Mouse (Mus musculus): Measurements from ENCODE around the gene Atp11a. TPM values are rescaled to one million over a fixed set of nuclear protein-coding genes. Genes with fewer than 3 reads are reported as not detected.

Gene Atp11a
- total and polyA plus RNA-seq, 2 experiments from 2014 or later = 10.5 to 77.4 TPM

DNA sequence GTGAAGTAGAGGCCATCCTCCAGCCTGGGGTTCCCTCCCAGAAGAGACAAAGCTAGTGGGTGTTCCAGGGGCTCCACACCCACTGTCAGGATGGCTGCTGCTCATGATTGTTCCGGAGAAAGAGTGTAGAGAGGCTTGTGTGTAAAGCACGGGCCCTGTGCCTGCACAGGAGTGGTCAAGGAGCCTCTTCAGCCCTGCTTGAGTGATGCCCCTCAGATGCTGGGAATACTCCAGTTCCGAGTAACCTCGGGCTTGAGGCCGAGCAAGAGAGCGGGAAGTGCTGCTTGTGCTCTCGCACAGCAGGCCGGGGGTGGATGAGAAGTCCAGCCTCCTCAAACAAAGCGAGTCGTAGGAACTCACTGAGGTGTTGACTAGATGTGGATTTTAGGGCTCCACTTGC lies 46.3 kb downstream of the Atp11a start:
- H3K27ac ChIP-seq (ENCODE audit: low read depth) = no peak overlapping the region
- H3K4me2 ChIP-seq (ENCODE audit: low read depth, low read length) = no peak overlapping the region
- peaks cover 6% of the 10 kb centered on the region; the same call in 1 of the 2 replicates for H3K36me3 ChIP-seq (replicated peaks; ENCODE audit: control insufficient read depth, insufficient read depth, low read length)
- no peaks in the 10 kb centered on the region for H3K27me3 ChIP-seq (ENCODE audit: control insufficient read depth, insufficient read depth, low read length)
- H3K4me1 ChIP-seq (ENCODE audit: control insufficient read depth, insufficient read depth) = peaks cover 35% of the 10 kb centered on the region
- no peak overlapping the region for H3K4me3 ChIP-seq (ENCODE audit: low read depth, low read length)
- TF ChIP-seq EP300 (IDR thresholded peaks at IDR 0.05; ENCODE audit: low read depth) (no peak), CTCF (IDR thresholded peaks at IDR 0.05; ENCODE audit: low read depth) (no peak)
- H3K9me3 ChIP-seq (replicated peaks; ENCODE audit: control insufficient read depth, low read length) = no peaks in the 10 kb centered on the region
- no peak overlapping the region for H3K9ac ChIP-seq (replicated peaks; ENCODE audit: low read depth, low read length)
- ATAC-seq (ENCODE audit: insufficient read depth, low read depth) = no peak
- DNase-seq (ENCODE audit: low spot score) = no peak
- 86% methylated on average over 10 of the region's 10 CpGs for WGBS

DNA sequence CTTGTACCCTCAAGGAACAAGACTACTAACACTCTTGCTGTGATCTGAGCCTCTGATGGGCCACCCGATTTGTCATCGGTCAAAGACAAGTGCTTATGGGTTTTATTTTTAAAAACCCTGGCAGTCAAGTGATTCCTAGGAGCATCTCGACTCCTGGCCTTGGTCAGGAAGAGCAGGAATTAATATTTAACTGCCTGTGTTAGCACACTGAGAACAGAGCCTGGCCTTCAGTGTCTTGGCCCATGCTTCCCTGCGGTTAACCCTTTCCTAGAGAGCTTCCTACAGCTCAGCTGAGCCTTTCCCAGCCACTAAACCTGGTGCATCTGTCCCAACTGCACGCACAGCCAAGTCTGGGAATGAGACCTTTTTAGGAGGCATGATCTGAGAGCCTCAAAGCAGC lies 48.1 kb downstream of the Atp11a start:
- TF ChIP-seq EP300 (IDR thresholded peaks at IDR 0.05; ENCODE audit: low read depth) (no peak), CTCF (IDR thresholded peaks at IDR 0.05; ENCODE audit: low read depth) (no peak)
- Histone ChIP-seq H3K9ac (replicated peaks; ENCODE audit: low read depth, low read length) (no peak overlapping the region), H3K4me3 (ENCODE audit: low read depth, low read length) (no peak overlapping the region), H3K4me2 (ENCODE audit: low read depth, low read length) (no peak overlapping the region), H3K4me1 (ENCODE audit: control insufficient read depth, insufficient read depth) (peaks cover 26% of the 10 kb centered on the region), H3K9me3 (replicated peaks; ENCODE audit: control insufficient read depth, low read length) (no peaks in the 10 kb centered on the region), H3K27ac (ENCODE audit: low read depth) (no peak overlapping the region), H3K27me3 (ENCODE audit: control insufficient read depth, insufficient read depth, low read length) (no peaks in the 10 kb centered on the region), H3K36me3 (replicated peaks; ENCODE audit: control insufficient read depth, insufficient read depth, low read length) (peaks cover 15% of the 10 kb centered on the region)
- ATAC-seq (ENCODE audit: insufficient read depth, low read depth) (no peak), DNase-seq (ENCODE audit: low spot score) (no peak)
- 75% methylated on average over 5 of the region's 5 CpGs for WGBS

DNA sequence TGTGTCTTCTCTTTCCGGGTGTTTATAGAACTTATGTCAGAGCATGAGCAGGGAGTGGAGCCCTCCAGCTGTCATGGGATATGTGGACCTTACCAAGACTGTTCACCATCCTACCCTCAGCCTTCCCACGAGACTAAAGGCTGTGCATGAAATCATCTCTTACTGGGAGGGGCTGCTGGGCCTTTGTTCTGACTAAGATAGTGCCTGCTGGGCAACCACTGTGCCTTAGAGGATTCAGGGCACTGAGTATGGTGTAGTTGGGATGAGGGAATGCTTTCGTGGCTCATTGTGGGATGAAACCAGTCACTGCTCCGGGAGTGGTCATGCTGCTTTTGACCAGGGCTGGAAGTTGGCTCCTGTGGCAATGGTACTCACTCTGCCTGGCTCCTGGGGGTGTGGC lies 48.8 kb downstream of the Atp11a start:
- DNase-seq (ENCODE audit: low spot score) (no peak), ATAC-seq (ENCODE audit: insufficient read depth, low read depth) (no peak)
- H3K4me1 ChIP-seq (ENCODE audit: control insufficient read depth, insufficient read depth) = peaks cover 19% of the 10 kb centered on the region
- no peak overlapping the region for H3K4me3 ChIP-seq (ENCODE audit: low read depth, low read length)
- no peak overlapping the region for H3K27ac ChIP-seq (ENCODE audit: low read depth)
- no peaks in the 10 kb centered on the region for H3K27me3 ChIP-seq (ENCODE audit: control insufficient read depth, insufficient read depth, low read length)
- no peak overlapping the region for H3K9ac ChIP-seq (replicated peaks; ENCODE audit: low read depth, low read length)
- no peak overlapping the region for H3K4me2 ChIP-seq (ENCODE audit: low read depth, low read length)
- H3K36me3 ChIP-seq (replicated peaks; ENCODE audit: control insufficient read depth, insufficient read depth, low read length) = peaks cover 15% of the 10 kb centered on the region
- no peaks in the 10 kb centered on the region for H3K9me3 ChIP-seq (replicated peaks; ENCODE audit: control insufficient read depth, low read length)
- TF ChIP-seq CTCF (IDR thresholded peaks at IDR 0.05; ENCODE audit: low read depth) (no peak), EP300 (IDR thresholded peaks at IDR 0.05; ENCODE audit: low read depth) (no peak)
- WGBS = 70% methylated on average over 4 of the region's 4 CpGs

DNA sequence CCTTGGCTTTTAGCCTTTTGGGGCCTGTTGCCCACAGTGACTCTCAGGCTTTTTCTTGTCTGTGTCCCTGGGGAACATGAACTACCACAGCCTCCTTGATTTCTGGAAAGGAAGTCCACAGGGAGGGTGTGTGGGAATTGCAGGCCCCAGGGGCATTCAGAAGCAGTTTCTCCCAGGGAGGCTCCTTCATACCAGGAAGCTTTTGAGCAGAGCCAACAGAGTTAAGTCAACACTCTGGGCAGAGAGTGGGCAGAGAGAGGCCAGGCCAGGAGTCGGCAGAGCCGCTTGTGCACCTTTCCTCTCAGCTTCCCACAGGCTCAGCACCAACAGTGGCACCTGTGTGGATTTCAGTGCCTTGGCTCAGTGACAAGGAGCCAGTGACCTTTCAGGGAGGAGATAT lies 51.2 kb downstream of the Atp11a start:
- 59% methylated on average over 2 of the region's 2 CpGs for WGBS
- TF ChIP-seq EP300 (IDR thresholded peaks at IDR 0.05; ENCODE audit: low read depth) (no peak), CTCF (IDR thresholded peaks at IDR 0.05; ENCODE audit: low read depth) (no peak)
- DNase-seq (ENCODE audit: low spot score) = no peak
- peaks cover 31% of the 10 kb centered on the region for H3K36me3 ChIP-seq (replicated peaks; ENCODE audit: control insufficient read depth, insufficient read depth, low read length)
- no peak overlapping the region for H3K4me2 ChIP-seq (ENCODE audit: low read depth, low read length)
- no peaks in the 10 kb centered on the region for H3K4me1 ChIP-seq (ENCODE audit: control insufficient read depth, insufficient read depth)
- no peak overlapping the region for H3K4me3 ChIP-seq (ENCODE audit: low read depth, low read length)
- no peaks in the 10 kb centered on the region for H3K27me3 ChIP-seq (ENCODE audit: control insufficient read depth, insufficient read depth, low read length)
- H3K9me3 ChIP-seq (replicated peaks; ENCODE audit: control insufficient read depth, low read length) = no peaks in the 10 kb centered on the region
- ATAC-seq (ENCODE audit: insufficient read depth, low read depth) = no peak
- H3K9ac ChIP-seq (replicated peaks; ENCODE audit: low read depth, low read length) = no peak overlapping the region
- H3K27ac ChIP-seq (ENCODE audit: low read depth) = no peak overlapping the region

DNA sequence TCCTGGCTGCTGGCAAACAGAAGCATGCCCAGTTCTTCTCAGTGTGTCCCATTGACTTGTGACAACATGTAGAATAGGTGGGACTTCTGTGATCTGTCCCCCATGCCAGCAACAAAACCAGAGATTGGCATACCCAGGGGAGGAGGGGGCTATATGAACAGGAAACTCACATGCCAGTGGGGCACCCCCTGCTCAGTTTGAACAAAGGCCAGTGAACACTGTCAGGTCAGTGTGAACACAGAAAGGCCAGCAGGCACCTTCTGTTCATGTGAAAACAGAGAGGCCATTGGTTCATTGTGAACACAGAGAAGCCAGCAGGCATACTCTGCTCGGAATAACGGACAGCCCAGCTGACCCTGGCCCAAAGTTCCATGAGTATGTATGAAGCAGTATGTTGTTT lies 52.7 kb downstream of the Atp11a start:
- Histone ChIP-seq H3K4me3 (ENCODE audit: low read depth, low read length) (no peak overlapping the region), H3K27ac (ENCODE audit: low read depth) (no peak overlapping the region), H3K4me1 (ENCODE audit: control insufficient read depth, insufficient read depth) (no peaks in the 10 kb centered on the region), H3K9me3 (replicated peaks; ENCODE audit: control insufficient read depth, low read length) (no peaks in the 10 kb centered on the region), H3K4me2 (ENCODE audit: low read depth, low read length) (no peak overlapping the region), H3K9ac (replicated peaks; ENCODE audit: low read depth, low read length) (no peak overlapping the region), H3K36me3 (replicated peaks; ENCODE audit: control insufficient read depth, insufficient read depth, low read length) (peaks cover 34% of the 10 kb centered on the region), H3K27me3 (ENCODE audit: control insufficient read depth, insufficient read depth, low read length) (no peaks in the 10 kb centered on the region)
- TF ChIP-seq CTCF (IDR thresholded peaks at IDR 0.05; ENCODE audit: low read depth) (no peak), EP300 (IDR thresholded peaks at IDR 0.05; ENCODE audit: low read depth) (no peak)
- no peak for ATAC-seq (ENCODE audit: insufficient read depth, low read depth)
- DNase-seq (ENCODE audit: low spot score) = no peak
- 89% methylated on average over 2 of the region's 2 CpGs for WGBS

DNA sequence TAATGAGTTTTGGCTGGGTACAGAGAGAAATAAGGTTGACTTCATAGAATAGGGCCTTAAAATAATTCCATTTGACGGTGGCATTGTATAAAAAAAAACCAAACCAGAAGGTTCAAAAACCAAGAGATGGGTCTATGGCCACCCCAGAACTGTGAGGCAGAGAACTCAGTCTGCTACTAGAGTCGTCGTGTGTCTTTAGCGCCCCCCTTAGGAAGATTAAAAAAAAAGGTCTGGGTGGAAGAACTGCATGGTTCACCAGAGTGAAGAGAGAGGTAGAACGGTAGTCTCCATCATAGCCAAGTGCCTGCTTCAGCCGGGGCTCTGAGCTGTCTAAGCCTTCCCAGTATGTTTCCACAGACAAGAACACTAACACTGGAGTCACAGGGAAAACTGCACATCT lies 54.4 kb downstream of the Atp11a start:
- DNase-seq (ENCODE audit: low spot score) (peak; percentile 42), ATAC-seq (ENCODE audit: insufficient read depth, low read depth) (no peak)
- no peak overlapping the region for H3K4me3 ChIP-seq (ENCODE audit: low read depth, low read length)
- WGBS = 37% methylated on average over 6 of the region's 6 CpGs
- no peaks in the 10 kb centered on the region for H3K4me1 ChIP-seq (ENCODE audit: control insufficient read depth, insufficient read depth)
- TF ChIP-seq CTCF (IDR thresholded peaks at IDR 0.05; ENCODE audit: low read depth) (peak; percentile 51), EP300 (IDR thresholded peaks at IDR 0.05; ENCODE audit: low read depth) (no peak)
- no peak overlapping the region for H3K4me2 ChIP-seq (ENCODE audit: low read depth, low read length)
- peaks cover 41% of the 10 kb centered on the region for H3K36me3 ChIP-seq (replicated peaks; ENCODE audit: control insufficient read depth, insufficient read depth, low read length)
- no peaks in the 10 kb centered on the region for H3K27me3 ChIP-seq (ENCODE audit: control insufficient read depth, insufficient read depth, low read length)
- H3K9ac ChIP-seq (replicated peaks; ENCODE audit: low read depth, low read length) = no peak overlapping the region
- no peaks in the 10 kb centered on the region for H3K9me3 ChIP-seq (replicated peaks; ENCODE audit: control insufficient read depth, low read length)
- no peak overlapping the region for H3K27ac ChIP-seq (ENCODE audit: low read depth)

Measured in heart, postnatal 0 days (tissue).